Mouse (Mus musculus) hindbrain, embryonic 11.5 days (tissue): ENCODE data around the gene Klhl31. TPM values are rescaled to one million over a fixed set of nuclear protein-coding genes. Genes with fewer than 3 reads are reported as not detected.

Experiments used
- ATAC-seq: fragments of 200-750 bp; cut with Nextera tagmentation; 2 replicates; pipeline ENCODE4 v1.8.0; 2017; ENCODE audit warnings: mild to moderate bottlenecking, moderate TSS enrichment, moderate library complexity; ENCODE audit not compliant: low FRiP score
- DNase-seq: peaks from one replicate; pipeline ENCODE4 v3.0.0-alpha.2; 2015; ENCODE audit warnings: low spot score
- H3K27ac ChIP-seq: fragments of 300-500 bp; sonication (generic); 2 replicates; pipeline ENCODE4 v1.5.1; 2014; ENCODE audit warnings: mild to moderate bottlenecking, low read depth, low read length
- H3K27me3 ChIP-seq: fragments of 300-500 bp; sonication (generic); 2 replicates; pipeline ENCODE4 v1.6.1; 2014; ENCODE audit warnings: mild to moderate bottlenecking, low read length, moderate library complexity, mixed read lengths; ENCODE audit not compliant: control insufficient read depth, insufficient read depth
- H3K36me3 ChIP-seq: fragments of 300-500 bp; sonication (generic); 2 replicates; pipeline ENCODE4 v1.6.1; 2014; ENCODE audit warnings: mild to moderate bottlenecking, low read length, moderate library complexity, mixed read lengths; ENCODE audit not compliant: control insufficient read depth, insufficient read depth
- H3K4me1 ChIP-seq: fragments of 300-500 bp; sonication (generic); replicated peaks from 2 replicates; pipeline ENCODE4 v1.6.1; 2014; ENCODE audit warnings: low read length, mixed read lengths; ENCODE audit not compliant: control insufficient read depth, insufficient read depth
- H3K4me2 ChIP-seq: fragments of 300-500 bp; sonication (generic); replicated peaks from 2 replicates; pipeline ENCODE4 v1.6.1; 2014; ENCODE audit warnings: mild to moderate bottlenecking, low read depth, low read length
- H3K4me3 ChIP-seq: fragments of 300-500 bp; sonication (generic); 2 replicates; pipeline ENCODE4 v1.5.1; 2014; ENCODE audit warnings: low read depth, low read length
- H3K9ac ChIP-seq: fragments of 300-500 bp; sonication (generic); 2 replicates; pipeline ENCODE4 v1.6.1; 2014; ENCODE audit warnings: low read depth, low read length
- H3K9me3 ChIP-seq: fragments of 300-500 bp; sonication (generic); 2 replicates; pipeline ENCODE4 v1.6.1; 2016; ENCODE audit warnings: low read length; ENCODE audit not compliant: control insufficient read depth
- WGBS: fragments of 180-500 bp; shearing (Covaris S2); extraction: QIAGEN DNeasy Blood & Tissue Kit; methylation state at CpG from one replicate; pipeline ENCODE4 v1.1.7; 2014; 5-methylcytosine and 5-hydroxymethylcytosine counted together
- polyA plus RNA-seq: library from polyadenylated mRNA; unstranded; fragments of >200 nt; fragmentation: Nextera tagmentation; extraction: Ambion mirVana; gene quantifications from 2 replicates; pipeline ENCODE4 v1.2.1, GENCODE M21; 2014

Gene Klhl31
- 1.1 and 1.6 TPM in 2 replicates for polyA plus RNA-seq

DNA sequence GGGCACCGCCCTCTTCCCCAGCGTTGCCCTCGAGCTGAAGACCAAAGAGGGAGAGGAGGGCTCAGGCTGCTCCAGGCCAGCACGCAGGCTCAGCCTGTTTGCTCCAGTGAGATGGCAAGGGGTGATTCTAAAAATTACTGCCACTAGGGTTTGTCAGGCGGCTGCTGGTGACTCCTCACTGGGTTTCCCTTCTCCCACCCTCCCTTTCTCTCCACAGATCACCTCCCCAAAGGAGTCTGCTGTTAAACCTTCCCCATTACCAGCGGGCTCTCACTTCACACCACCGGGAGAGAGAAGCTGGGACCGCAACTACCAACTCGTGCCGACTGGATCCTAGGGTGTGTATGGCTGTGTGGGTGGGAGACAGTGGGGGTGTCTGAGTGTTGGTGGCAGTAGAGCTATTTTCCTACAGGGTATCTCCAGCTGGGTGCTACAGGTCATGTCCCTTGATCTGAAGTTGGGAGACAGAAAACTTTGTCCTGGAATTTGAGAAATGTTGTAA lies at the start of gene Klhl31:
Gene Klhl31, plus strand, starts transcription at position 51 of the 502 bp plus-strand sequence.
- ATAC-seq (no peak), DNase-seq (no peak)
- WGBS = 61% methylated on average over 10 of the region's 10 CpGs
- H3K27me3 ChIP-seq = no peaks in the 10 kb centered on the region
- no peaks in the 10 kb centered on the region for H3K9me3 ChIP-seq
- no peaks in the 10 kb centered on the region for H3K36me3 ChIP-seq
- H3K27ac ChIP-seq = no peak within 1 kb of the TSS
- H3K4me2 ChIP-seq = no peak within 1 kb of the TSS
- H3K9ac ChIP-seq = no peak within 1 kb of the TSS
- no peak within 1 kb of the TSS for H3K4me3 ChIP-seq
- H3K4me1 ChIP-seq = no peaks in the 10 kb centered on the region

DNA sequence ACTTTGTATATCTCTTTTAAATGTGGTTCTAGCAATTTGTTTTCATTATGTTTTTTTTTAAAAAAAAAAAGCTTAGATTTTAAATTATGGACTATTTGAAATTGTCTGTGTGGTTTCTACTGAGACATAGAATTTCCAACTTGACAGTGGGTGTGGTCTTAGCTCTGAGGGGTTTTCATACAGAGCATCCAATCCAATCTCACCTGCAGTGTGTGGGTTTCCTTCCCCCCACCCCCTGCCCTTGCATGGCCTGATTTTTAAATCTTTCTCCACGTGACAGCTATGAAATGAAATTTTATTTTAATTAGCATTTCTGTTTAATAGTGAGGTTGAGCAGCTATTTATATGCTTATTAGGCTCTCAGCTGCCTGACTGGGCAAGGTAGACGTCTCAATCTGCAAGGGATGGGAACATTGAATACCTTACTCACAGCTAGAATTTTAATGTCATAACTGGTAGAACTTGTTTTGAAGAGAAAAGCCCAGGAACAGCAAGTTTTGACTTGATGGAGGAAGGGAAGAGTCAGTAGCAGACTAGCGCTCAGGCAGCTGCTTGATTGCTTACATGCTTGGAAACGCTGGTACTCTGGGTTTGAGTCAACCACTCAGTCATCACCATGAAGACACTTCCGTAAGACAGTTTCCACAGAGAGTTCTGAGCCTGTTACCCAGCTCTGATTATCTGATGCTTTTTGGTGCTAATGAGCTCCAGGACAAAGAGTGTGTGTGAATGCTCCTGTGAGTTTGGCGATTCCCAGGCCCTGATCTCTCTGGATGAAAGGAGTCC lies 49.3 kb upstream of the Klhl31 start:
- WGBS = 54% methylated on average over 6 of the region's 6 CpGs
- Histone ChIP-seq H3K4me2 (no peak overlapping the region), H3K27me3 (no peaks in the 10 kb centered on the region), H3K9ac (no peak overlapping the region), H3K36me3 (no peaks in the 10 kb centered on the region), H3K4me1 (no peaks in the 10 kb centered on the region), H3K4me3 (no peak overlapping the region), H3K27ac (no peak overlapping the region), H3K9me3 (no peaks in the 10 kb centered on the region)
- ATAC-seq (no peak), DNase-seq (no peak)

DNA sequence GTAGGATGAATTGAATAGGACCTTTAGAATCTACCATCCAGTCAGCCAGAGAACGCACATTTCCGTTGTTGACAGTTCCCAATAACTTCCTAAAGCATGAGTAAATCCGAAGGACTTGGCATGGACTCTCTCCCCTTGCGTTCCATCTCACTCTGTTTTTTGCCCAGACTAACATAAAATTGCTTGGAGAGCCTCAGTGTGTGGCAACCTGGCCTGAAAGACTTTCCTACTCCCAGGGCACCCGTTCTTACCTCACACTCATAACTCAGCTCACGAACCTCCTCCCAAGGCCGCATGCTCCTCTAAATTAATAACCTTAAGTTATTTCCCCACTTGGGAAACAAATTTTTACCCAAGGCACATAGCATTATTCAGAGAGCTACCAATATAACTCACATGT lies 48.7 kb upstream of the Klhl31 start:
- 84% methylated on average over 7 of the region's 7 CpGs for WGBS
- no peak overlapping the region for H3K9ac ChIP-seq
- no peaks in the 10 kb centered on the region for H3K9me3 ChIP-seq
- H3K4me3 ChIP-seq = no peak overlapping the region
- no peaks in the 10 kb centered on the region for H3K36me3 ChIP-seq
- DNase-seq (no peak), ATAC-seq (no peak)
- H3K27ac ChIP-seq = no peak overlapping the region
- H3K4me2 ChIP-seq = no peak overlapping the region
- no peaks in the 10 kb centered on the region for H3K4me1 ChIP-seq
- no peaks in the 10 kb centered on the region for H3K27me3 ChIP-seq

DNA sequence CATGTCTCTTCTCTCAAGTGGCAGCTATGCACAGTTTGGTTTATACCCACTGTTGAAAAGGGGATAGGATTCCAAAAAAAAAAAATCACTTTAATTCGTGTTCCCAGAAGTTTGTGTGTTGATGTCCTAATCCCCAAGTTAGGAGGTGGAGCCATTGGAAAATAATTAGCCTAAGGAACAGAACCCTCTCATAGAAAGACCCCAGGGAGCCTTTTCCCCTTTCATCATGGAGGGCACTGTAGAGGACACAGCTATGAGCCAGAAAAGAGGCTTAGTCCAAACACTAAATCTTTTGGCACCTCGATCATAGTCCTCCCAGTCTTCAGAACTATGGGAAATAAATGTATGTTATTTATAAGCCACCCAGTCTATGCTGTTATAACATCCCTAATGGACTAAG lies 46.8 kb upstream of the Klhl31 start:
- Histone ChIP-seq H3K4me2 (no peak overlapping the region), H3K9me3 (no peaks in the 10 kb centered on the region), H3K4me3 (no peak overlapping the region), H3K4me1 (no peaks in the 10 kb centered on the region), H3K36me3 (no peaks in the 10 kb centered on the region), H3K27me3 (no peaks in the 10 kb centered on the region), H3K27ac (no peak overlapping the region), H3K9ac (no peak overlapping the region)
- DNase-seq = no peak
- ATAC-seq = no peak
- 65% methylated on average over 2 of the region's 2 CpGs for WGBS

DNA sequence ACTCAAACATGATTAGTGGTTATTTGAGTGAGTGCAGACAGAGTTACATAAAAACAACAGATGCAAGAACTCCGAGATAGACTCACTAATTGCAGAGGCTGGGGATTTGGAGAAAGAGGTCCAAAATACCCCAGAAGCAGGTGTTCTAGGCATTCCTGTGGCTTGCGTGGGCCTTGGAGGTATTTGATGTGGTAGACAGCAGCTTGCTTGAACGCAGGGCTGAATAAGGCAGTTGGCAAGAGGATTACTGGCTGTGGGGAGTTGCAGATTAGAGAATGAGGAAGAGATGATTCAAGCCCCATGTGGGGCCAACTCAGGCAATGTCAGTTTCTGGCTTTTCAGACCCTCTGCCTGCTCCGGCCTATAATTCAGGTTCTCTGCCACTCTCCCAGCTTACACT lies 43.9 kb upstream of the Klhl31 start:
- DNase-seq (no peak), ATAC-seq (no peak)
- Histone ChIP-seq H3K27ac (no peak overlapping the region), H3K4me3 (no peak overlapping the region), H3K27me3 (no peaks in the 10 kb centered on the region), H3K9ac (no peak overlapping the region), H3K4me1 (no peaks in the 10 kb centered on the region), H3K9me3 (no peaks in the 10 kb centered on the region), H3K4me2 (no peak overlapping the region), H3K36me3 (no peaks in the 10 kb centered on the region)
- WGBS = 79% methylated on average over 4 of the region's 4 CpGs

DNA sequence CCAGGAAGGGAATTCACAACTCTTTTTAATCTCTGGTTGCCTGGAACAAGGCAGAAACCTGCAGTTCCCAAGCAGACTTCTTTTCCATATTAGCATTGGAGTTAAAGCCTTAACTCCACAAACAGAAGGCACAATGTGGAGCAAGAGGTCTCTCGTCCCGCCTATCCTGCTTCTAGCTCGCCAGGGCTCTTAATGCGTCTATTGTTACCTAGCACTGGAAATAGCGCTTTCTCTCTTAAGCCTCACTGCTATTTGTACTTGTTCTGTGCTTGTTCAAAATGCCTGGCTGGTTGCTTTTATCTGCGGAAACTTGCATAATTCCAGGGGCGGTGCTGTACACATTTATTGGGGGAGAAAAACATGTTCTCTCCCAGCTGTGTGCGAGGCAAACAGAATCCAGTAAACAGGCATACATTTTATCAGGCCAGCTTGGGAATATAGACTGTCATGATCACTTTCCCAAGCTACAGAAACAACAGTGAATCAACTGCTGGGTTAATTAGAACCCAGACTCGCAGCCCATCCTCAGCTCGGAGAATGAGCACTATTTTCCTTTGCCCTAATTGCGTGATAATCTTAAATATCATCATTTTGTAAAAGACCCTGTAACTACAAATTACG lies 41.2 kb upstream of the Klhl31 start:
- Histone ChIP-seq H3K4me2 (no peak overlapping the region), H3K27me3 (no peaks in the 10 kb centered on the region), H3K27ac (no peak overlapping the region), H3K36me3 (no peaks in the 10 kb centered on the region), H3K9me3 (no peaks in the 10 kb centered on the region), H3K9ac (no peak overlapping the region), H3K4me3 (no peak overlapping the region), H3K4me1 (no peaks in the 10 kb centered on the region)
- DNase-seq = peak; percentile 24
- ATAC-seq = no peak
- WGBS = 46% methylated on average over 12 of the region's 12 CpGs

DNA sequence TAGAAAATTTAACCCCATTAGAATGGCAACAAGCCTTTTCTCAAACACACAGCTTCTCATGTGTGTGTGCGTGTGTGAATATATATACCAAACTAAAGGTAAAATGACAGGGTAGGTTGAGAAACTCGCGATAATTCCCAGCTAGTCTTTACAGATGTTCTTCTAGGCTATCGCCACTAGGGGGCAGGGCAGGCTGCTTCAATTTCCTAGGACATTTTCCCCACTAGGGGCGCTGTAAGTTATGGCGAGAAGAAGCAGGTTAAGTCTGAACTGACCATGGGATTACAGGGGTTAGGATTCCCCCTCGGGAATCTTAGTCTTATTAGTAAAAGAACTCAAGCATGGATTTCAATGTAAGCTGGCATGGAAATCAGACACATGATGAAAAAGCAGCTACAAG lies 39.9 kb upstream of the Klhl31 start:
- Histone ChIP-seq H3K4me1 (no peaks in the 10 kb centered on the region), H3K9ac (no peak overlapping the region), H3K9me3 (no peaks in the 10 kb centered on the region), H3K27ac (no peak overlapping the region), H3K36me3 (no peaks in the 10 kb centered on the region), H3K4me2 (no peak overlapping the region), H3K4me3 (no peak overlapping the region), H3K27me3 (no peaks in the 10 kb centered on the region)
- ATAC-seq = peak; percentile 49; the same call in 1 of the 2 replicates
- 25% methylated on average over 7 of the region's 7 CpGs for WGBS
- peak; percentile 91 for DNase-seq

DNA sequence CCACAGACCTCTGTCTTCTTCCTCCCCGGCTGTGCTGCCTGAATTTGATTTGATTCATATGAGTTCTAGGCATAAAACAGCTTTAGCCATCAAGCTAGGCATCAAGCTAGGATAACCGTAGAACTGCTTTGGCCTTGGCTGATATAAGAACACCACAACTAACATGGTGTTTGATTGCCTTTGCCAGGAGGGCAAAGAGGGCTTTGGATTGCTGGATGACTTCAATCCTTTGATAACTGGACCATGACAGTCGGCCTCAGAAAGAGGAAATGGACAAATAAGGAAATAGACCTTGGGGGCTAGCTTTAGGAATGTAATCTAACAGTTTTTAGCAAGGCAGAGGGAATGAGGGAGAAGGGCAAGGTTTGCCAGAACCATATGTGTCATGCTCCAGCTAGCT lies 37.7 kb upstream of the Klhl31 start:
- WGBS = 63% methylated on average over 3 of the region's 3 CpGs
- Histone ChIP-seq H3K9me3 (no peaks in the 10 kb centered on the region), H3K4me3 (no peak overlapping the region), H3K27ac (no peak overlapping the region), H3K9ac (no peak overlapping the region), H3K27me3 (no peaks in the 10 kb centered on the region), H3K4me2 (no peak overlapping the region), H3K36me3 (no peaks in the 10 kb centered on the region), H3K4me1 (no peaks in the 10 kb centered on the region)
- ATAC-seq (no peak), DNase-seq (no peak)
